Mouse (Mus musculus) cerebellum, postnatal 25 days (tissue): Measurements from ENCODE around the gene Rpap3.

Source experiments
- DNase-seq, 2 experiments: peaks; one replicate each; pipeline ENCODE4 v3.0.0; 2021; ENCODE audit warnings: mixed read lengths in 2 of 2

Rpap3 gene

GRCm38 (mm10) chr15:97705211-97706050 is at the start of gene Rpap3:
Gene Rpap3, minus strand, starts transcription at chr15:97705825.
- peak; percentile 90 to 94 for DNase-seq

GRCm38 (mm10) chr15:97755361-97755760 is 49.7 kb upstream of the Rpap3 start:
- DNase-seq = no peak

- DNase-seq = no peak
Measured at GRCm38 (mm10) chr15:97754476-97754875, 48.9 kb upstream of the Rpap3 start.

- DNase-seq = no peak
Measured at GRCm38 (mm10) chr15:97752491-97752890, 46.9 kb upstream of the Rpap3 start.

GRCm38 (mm10) chr15:97751676-97752075 is 46.1 kb upstream of the Rpap3 start:
- DNase-seq = peak in 1 of 2 experiments; percentile 39

- DNase-seq = peak; percentile 50 to 69
Measured at GRCm38 (mm10) chr15:97750697-97751096, 45.1 kb upstream of the Rpap3 start.

- no peak for DNase-seq
Measured at GRCm38 (mm10) chr15:97749841-97750240, 44.2 kb upstream of the Rpap3 start.

GRCm38 (mm10) chr15:97749397-97749796 is 43.8 kb upstream of the Rpap3 start:
- no peak for DNase-seq

GRCm38 (mm10) chr15:97748964-97749363 is 43.3 kb upstream of the Rpap3 start:
- DNase-seq = no peak

GRCm38 (mm10) chr15:97748309-97748708 is 42.7 kb upstream of the Rpap3 start:
- no peak for DNase-seq

GRCm38 (mm10) chr15:97747486-97747885 is 41.9 kb upstream of the Rpap3 start:
- no peak for DNase-seq

GRCm38 (mm10) chr15:97746748-97747147 is 41.1 kb upstream of the Rpap3 start:
- no peak for DNase-seq

- DNase-seq = no peak
Measured at GRCm38 (mm10) chr15:97746278-97746677, 40.7 kb upstream of the Rpap3 start.

GRCm38 (mm10) chr15:97745331-97745730 is 39.7 kb upstream of the Rpap3 start:
- DNase-seq = no peak

- no peak for DNase-seq
Measured at GRCm38 (mm10) chr15:97744930-97745329, 39.3 kb upstream of the Rpap3 start.

- no peak for DNase-seq
Measured at GRCm38 (mm10) chr15:97743961-97744525, 38.4 kb upstream of the Rpap3 start.

GRCm38 (mm10) chr15:97743210-97743609 is 37.6 kb upstream of the Rpap3 start:
- DNase-seq = no peak

GRCm38 (mm10) chr15:97742600-97742999 is 37.0 kb upstream of the Rpap3 start:
- no peak for DNase-seq

GRCm38 (mm10) chr15:97742074-97742473 is 36.4 kb upstream of the Rpap3 start:
- DNase-seq = no peak

GRCm38 (mm10) chr15:97741662-97742061 is 36.0 kb upstream of the Rpap3 start:
- no peak for DNase-seq

GRCm38 (mm10) chr15:97740283-97740732 is 34.7 kb upstream of the Rpap3 start:
- DNase-seq = no peak

GRCm38 (mm10) chr15:97738923-97739322 is 33.3 kb upstream of the Rpap3 start:
- DNase-seq = no peak

- no peak for DNase-seq
Measured at GRCm38 (mm10) chr15:97731988-97732387, 26.4 kb upstream of the Rpap3 start.

GRCm38 (mm10) chr15:97731111-97731510 is 25.5 kb upstream of the Rpap3 start, which contains the start of gene Endou:
Gene Endou, minus strand, starts transcription at chr15:97731339.
- no peak for DNase-seq
